Mouse (Mus musculus): ENCODE measurements around the gene Mrpl33. TPM values are rescaled to one million over a fixed set of nuclear protein-coding genes. Genes with fewer than 3 reads are reported as not detected.

Gene Mrpl33
- polyA plus RNA-seq, 1 experiment: 7.9 TPM

GRCm38 (mm10) chr5:31634679-31635078 is 37.9 kb downstream of the Mrpl33 start:
- no peaks in the 10 kb centered on the region for H3K27me3 ChIP-seq (ENCODE audit: control insufficient read depth, insufficient read depth, low read length)
- WGBS: 91% methylated on average over 5 of the region's 5 CpGs
- no peak overlapping the region for H3K27ac ChIP-seq (ENCODE audit: insufficient read depth, low read depth, low read length)
- H3K4me1 ChIP-seq (ENCODE audit: control insufficient read depth, insufficient read depth, insufficient read length, low read length): no peaks in the 10 kb centered on the region
- no peak overlapping the region for H3K4me3 ChIP-seq (ENCODE audit: low read depth, low read length)
- peaks cover 5% of the 10 kb centered on the region for H3K36me3 ChIP-seq (ENCODE audit: control insufficient read depth, insufficient read depth, low read length)
- no peak for TF ChIP-seq POLR2A (IDR thresholded peaks at IDR 0.05; ENCODE audit: low read depth, low read length)
- no peak for TF ChIP-seq CTCF (IDR thresholded peaks at IDR 0.05; ENCODE audit: extremely low read depth, insufficient read length, insufficient replicate concordance, low read depth, low read length)

DNA sequence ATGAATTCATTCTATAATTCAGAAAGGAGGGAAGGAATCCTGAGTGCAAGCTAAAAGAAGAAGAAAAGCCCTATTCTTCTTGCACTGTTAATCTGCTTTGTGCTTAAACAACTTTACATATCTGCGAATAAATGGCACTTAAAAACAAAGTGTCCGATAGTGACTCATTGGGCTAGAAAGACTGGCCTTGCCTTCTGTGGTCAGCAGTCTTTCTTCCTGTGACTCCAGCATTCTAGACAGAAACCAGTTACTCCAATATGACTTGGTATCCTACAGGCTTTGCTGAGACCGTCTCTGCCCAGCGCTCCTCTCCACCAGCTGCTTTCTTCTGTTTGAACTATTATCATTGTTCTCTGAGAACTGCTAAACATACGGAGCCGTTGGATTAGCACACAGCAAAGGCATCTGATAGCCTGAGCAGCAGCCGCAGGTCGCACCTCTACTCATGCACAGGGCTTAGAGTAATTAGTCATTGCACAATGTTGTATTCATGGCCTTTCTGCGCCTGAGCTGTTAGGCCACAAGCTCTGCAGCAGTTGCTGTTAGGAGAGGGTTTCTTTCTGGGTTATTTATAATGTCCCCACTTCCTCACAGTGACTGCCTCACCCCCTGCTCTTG is 40.0 kb downstream of the Mrpl33 start:
- Histone ChIP-seq H3K4me1 (ENCODE audit: control insufficient read depth, insufficient read depth, insufficient read length, low read length) (no peaks in the 10 kb centered on the region), H3K4me3 (ENCODE audit: low read depth, low read length) (no peak overlapping the region), H3K36me3 (ENCODE audit: control insufficient read depth, insufficient read depth, low read length) (peaks cover 12% of the 10 kb centered on the region), H3K27me3 (ENCODE audit: control insufficient read depth, insufficient read depth, low read length) (no peaks in the 10 kb centered on the region), H3K27ac (ENCODE audit: insufficient read depth, low read depth, low read length) (no peak overlapping the region)
- TF ChIP-seq POLR2A (IDR thresholded peaks at IDR 0.05; ENCODE audit: low read depth, low read length): no peak
- TF ChIP-seq CTCF (IDR thresholded peaks at IDR 0.05; ENCODE audit: extremely low read depth, insufficient read length, insufficient replicate concordance, low read depth, low read length): no peak
- WGBS: 56% methylated on average over 9 of the region's 9 CpGs

DNA sequence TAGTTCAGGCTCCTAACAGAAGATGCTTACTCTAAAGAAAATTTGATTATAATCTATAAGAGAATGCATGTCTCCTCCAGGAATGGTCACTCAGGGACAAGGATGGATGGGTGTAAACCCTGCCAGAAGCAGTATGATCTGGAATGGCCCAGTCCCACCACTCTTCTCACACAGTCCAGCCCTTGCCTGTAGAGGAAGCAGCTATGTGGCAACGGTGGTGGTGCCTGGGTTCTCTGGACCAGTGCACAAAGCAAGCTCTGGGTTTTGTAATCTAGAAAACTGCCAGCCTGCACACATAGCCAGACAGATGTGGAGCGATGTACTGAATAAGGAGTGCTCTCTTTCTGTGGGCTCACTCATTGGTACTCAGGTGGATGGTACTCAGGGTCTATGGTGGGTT is 43.8 kb downstream of the Mrpl33 start:
- H3K4me3 ChIP-seq (ENCODE audit: low read depth, low read length): no peak overlapping the region
- H3K36me3 ChIP-seq (ENCODE audit: control insufficient read depth, insufficient read depth, low read length): peaks cover 23% of the 10 kb centered on the region
- TF ChIP-seq POLR2A (IDR thresholded peaks at IDR 0.05; ENCODE audit: low read depth, low read length) (no peak), CTCF (IDR thresholded peaks at IDR 0.05; ENCODE audit: extremely low read depth, insufficient read length, insufficient replicate concordance, low read depth, low read length) (no peak)
- no peak overlapping the region for H3K27ac ChIP-seq (ENCODE audit: insufficient read depth, low read depth, low read length)
- no peaks in the 10 kb centered on the region for H3K27me3 ChIP-seq (ENCODE audit: control insufficient read depth, insufficient read depth, low read length)
- H3K4me1 ChIP-seq (ENCODE audit: control insufficient read depth, insufficient read depth, insufficient read length, low read length): no peaks in the 10 kb centered on the region
- WGBS: 96% methylated on average over 2 of the region's 2 CpGs

- Histone ChIP-seq H3K27ac (ENCODE audit: insufficient read depth, low read depth, low read length) (no peak overlapping the region), H3K4me1 (ENCODE audit: control insufficient read depth, insufficient read depth, insufficient read length, low read length) (peaks cover 4% of the 10 kb centered on the region), H3K27me3 (ENCODE audit: control insufficient read depth, insufficient read depth, low read length) (no peaks in the 10 kb centered on the region), H3K4me3 (ENCODE audit: low read depth, low read length) (no peak overlapping the region), H3K36me3 (ENCODE audit: control insufficient read depth, insufficient read depth, low read length) (peaks cover 25% of the 10 kb centered on the region)
- WGBS: 94% methylated on average over 3 of the region's 3 CpGs
- no peak for TF ChIP-seq CTCF (IDR thresholded peaks at IDR 0.05; ENCODE audit: extremely low read depth, insufficient read length, insufficient replicate concordance, low read depth, low read length)
- no peak for TF ChIP-seq POLR2A (IDR thresholded peaks at IDR 0.05; ENCODE audit: low read depth, low read length)
Observed at GRCm38 (mm10) chr5:31642300-31642699, 45.6 kb downstream of the Mrpl33 start.

- Histone ChIP-seq H3K4me3 (ENCODE audit: low read depth, low read length) (no peak overlapping the region), H3K36me3 (ENCODE audit: control insufficient read depth, insufficient read depth, low read length) (peaks cover 22% of the 10 kb centered on the region), H3K27me3 (ENCODE audit: control insufficient read depth, insufficient read depth, low read length) (no peaks in the 10 kb centered on the region), H3K27ac (ENCODE audit: insufficient read depth, low read depth, low read length) (no peak overlapping the region), H3K4me1 (ENCODE audit: control insufficient read depth, insufficient read depth, insufficient read length, low read length) (peaks cover 6% of the 10 kb centered on the region)
- 89% methylated on average over 4 of the region's 4 CpGs for WGBS
- TF ChIP-seq POLR2A (IDR thresholded peaks at IDR 0.05; ENCODE audit: low read depth, low read length) (no peak), CTCF (IDR thresholded peaks at IDR 0.05; ENCODE audit: extremely low read depth, insufficient read length, insufficient replicate concordance, low read depth, low read length) (no peak)
Observed at GRCm38 (mm10) chr5:31644272-31644671, 47.5 kb downstream of the Mrpl33 start.

DNA sequence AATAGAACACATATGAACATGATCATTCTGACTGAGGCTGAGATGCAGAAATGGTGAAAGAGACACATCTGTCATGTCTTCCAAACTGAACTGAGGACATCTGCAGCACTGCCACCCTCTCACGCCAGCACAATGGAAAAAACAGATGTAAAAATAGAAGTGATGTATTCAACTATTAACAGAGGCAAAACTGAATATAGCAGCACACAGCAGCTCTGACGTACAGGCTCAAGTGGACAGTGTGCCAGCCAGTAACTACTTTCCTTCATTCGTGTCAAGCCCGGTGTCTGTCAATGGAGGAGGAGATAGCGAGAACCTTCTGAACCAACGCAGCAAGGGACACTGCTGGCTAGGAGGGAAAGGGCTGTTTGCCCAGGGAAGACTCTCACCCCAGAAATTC is 48.1 kb downstream of the Mrpl33 start:
- H3K27me3 ChIP-seq (ENCODE audit: control insufficient read depth, insufficient read depth, low read length): no peaks in the 10 kb centered on the region
- peaks cover 6% of the 10 kb centered on the region for H3K4me1 ChIP-seq (ENCODE audit: control insufficient read depth, insufficient read depth, insufficient read length, low read length)
- H3K36me3 ChIP-seq (ENCODE audit: control insufficient read depth, insufficient read depth, low read length): peaks cover 27% of the 10 kb centered on the region
- 88% methylated on average over 6 of the region's 6 CpGs for WGBS
- no peak overlapping the region for H3K4me3 ChIP-seq (ENCODE audit: low read depth, low read length)
- TF ChIP-seq CTCF (IDR thresholded peaks at IDR 0.05; ENCODE audit: extremely low read depth, insufficient read length, insufficient replicate concordance, low read depth, low read length) (no peak), POLR2A (IDR thresholded peaks at IDR 0.05; ENCODE audit: low read depth, low read length) (no peak)
- no peak overlapping the region for H3K27ac ChIP-seq (ENCODE audit: insufficient read depth, low read depth, low read length)

DNA sequence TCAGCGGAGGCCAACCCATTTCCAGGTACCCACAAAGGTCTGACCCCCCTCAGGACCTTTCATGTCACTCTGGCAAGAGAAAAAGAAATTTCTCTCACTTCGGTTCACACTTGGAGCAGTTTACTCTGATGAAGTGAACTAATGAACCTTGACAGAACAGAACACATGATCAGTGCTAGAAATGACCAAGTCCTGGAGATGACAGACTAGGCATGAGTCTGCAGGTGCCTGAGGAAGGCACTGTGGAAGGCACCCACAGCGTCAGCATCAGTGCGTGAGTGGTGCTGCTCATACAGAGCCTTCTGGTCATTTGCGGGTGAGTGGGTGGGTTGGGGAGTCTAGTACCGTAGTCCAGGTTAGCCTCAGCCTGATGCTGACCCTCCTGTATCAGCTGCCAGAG is 49.1 kb downstream of the Mrpl33 start:
- no peak overlapping the region for H3K27ac ChIP-seq (ENCODE audit: insufficient read depth, low read depth, low read length)
- WGBS: 90% methylated on average over 6 of the region's 6 CpGs
- TF ChIP-seq CTCF (IDR thresholded peaks at IDR 0.05; ENCODE audit: extremely low read depth, insufficient read length, insufficient replicate concordance, low read depth, low read length): no peak
- no peak for TF ChIP-seq POLR2A (IDR thresholded peaks at IDR 0.05; ENCODE audit: low read depth, low read length)
- peaks cover 31% of the 10 kb centered on the region for H3K36me3 ChIP-seq (ENCODE audit: control insufficient read depth, insufficient read depth, low read length)
- peaks cover 6% of the 10 kb centered on the region for H3K4me1 ChIP-seq (ENCODE audit: control insufficient read depth, insufficient read depth, insufficient read length, low read length)
- no peaks in the 10 kb centered on the region for H3K27me3 ChIP-seq (ENCODE audit: control insufficient read depth, insufficient read depth, low read length)
- no peak overlapping the region for H3K4me3 ChIP-seq (ENCODE audit: low read depth, low read length)
